Mouse (Mus musculus) heart, embryonic 14.5 days (tissue): ENCODE measurements around the gene Ggn. TPM values are rescaled to one million over a fixed set of nuclear protein-coding genes. Genes with fewer than 3 reads are reported as not detected.

Experiments
- ATAC-seq: fragments of 200-750 bp; cut with Nextera tagmentation; 2 replicates; pipeline ENCODE4 v1.8.0; 2017; ENCODE audit warnings: low read depth, moderate TSS enrichment; ENCODE audit not compliant: insufficient number of reproducible peaks, insufficient read depth, low FRiP score
- H3K27ac ChIP-seq, 2 experiments: fragments of 200-500 bp in 1 of 2; fragments of 300-500 bp in 1 of 2; sonication (generic) in 1 of 2; replicated peaks in 1 of 2; 2 replicates each; pipeline ENCODE4 v1.5.1; 2012 to 2014; ENCODE audit warnings: low read depth in 2 of 2, low read length in 2 of 2, control low read depth in 1 of 2, mild to moderate bottlenecking in 1 of 2, mixed read lengths in 1 of 2; ENCODE audit not compliant: control insufficient read depth in 1 of 2, insufficient read depth in 1 of 2
- H3K27me3 ChIP-seq: fragments of 300-500 bp; sonication (generic); 2 replicates; pipeline ENCODE4 v1.6.1; 2014; ENCODE audit warnings: mild to moderate bottlenecking, low read length, control low read depth; ENCODE audit not compliant: control insufficient read depth, insufficient read depth
- H3K36me3 ChIP-seq: fragments of 300-500 bp; sonication (generic); 2 replicates; pipeline ENCODE4 v1.6.1; 2014; ENCODE audit warnings: mild to moderate bottlenecking, control low read depth, low read length, mixed read lengths; ENCODE audit not compliant: control insufficient read depth, insufficient read depth
- H3K4me1 ChIP-seq, 2 experiments: fragments of 200-500 bp in 1 of 2; fragments of 300-500 bp in 1 of 2; sonication (generic) in 1 of 2; 2 replicates each; pipeline ENCODE4 v1.6.1; 2012 to 2014; ENCODE audit warnings: low read length in 2 of 2, control low read depth in 1 of 2, mixed read lengths in 1 of 2; ENCODE audit not compliant: control insufficient read depth in 2 of 2, insufficient read depth in 2 of 2
- H3K4me2 ChIP-seq: fragments of 300-500 bp; sonication (generic); 2 replicates; pipeline ENCODE4 v1.6.1; 2014; ENCODE audit warnings: mild to moderate bottlenecking, low read length
- H3K4me3 ChIP-seq, 2 experiments: fragments of 200-500 bp in 1 of 2; fragments of 300-500 bp in 1 of 2; sonication (generic) in 1 of 2; 2 replicates each; pipeline ENCODE4 v1.5.1; 2012 to 2014; ENCODE audit warnings: low read length in 2 of 2, mild to moderate bottlenecking in 2 of 2, control low read depth in 1 of 2, low read depth in 1 of 2, moderate library complexity in 1 of 2; ENCODE audit not compliant: control insufficient read depth in 1 of 2, insufficient read depth in 1 of 2
- H3K9ac ChIP-seq: fragments of 300-500 bp; sonication (generic); 2 replicates; pipeline ENCODE4 v1.6.1; 2014; ENCODE audit warnings: mild to moderate bottlenecking, low read length
- H3K9me3 ChIP-seq: fragments of 300-500 bp; sonication (generic); 2 replicates; pipeline ENCODE4 v1.6.1; 2016; ENCODE audit warnings: low read length, control low read depth; ENCODE audit not compliant: control insufficient read depth
- WGBS: fragments of 180-500 bp; shearing (Covaris S2); extraction: QIAGEN DNeasy Blood & Tissue Kit; methylation state at CpG from one replicate; pipeline ENCODE4 v1.1.7; 2014; 5-methylcytosine and 5-hydroxymethylcytosine counted together
- polyA plus RNA-seq: library from polyadenylated mRNA; unstranded; fragments of >200 nt; fragmentation: Nextera tagmentation; extraction: Ambion mirVana; gene quantifications from 2 replicates; pipeline ENCODE4 v1.2.1, GENCODE M21; 2014

Ggn gene
- 0.28 and 0.86 TPM in 2 replicates for polyA plus RNA-seq

DNA sequence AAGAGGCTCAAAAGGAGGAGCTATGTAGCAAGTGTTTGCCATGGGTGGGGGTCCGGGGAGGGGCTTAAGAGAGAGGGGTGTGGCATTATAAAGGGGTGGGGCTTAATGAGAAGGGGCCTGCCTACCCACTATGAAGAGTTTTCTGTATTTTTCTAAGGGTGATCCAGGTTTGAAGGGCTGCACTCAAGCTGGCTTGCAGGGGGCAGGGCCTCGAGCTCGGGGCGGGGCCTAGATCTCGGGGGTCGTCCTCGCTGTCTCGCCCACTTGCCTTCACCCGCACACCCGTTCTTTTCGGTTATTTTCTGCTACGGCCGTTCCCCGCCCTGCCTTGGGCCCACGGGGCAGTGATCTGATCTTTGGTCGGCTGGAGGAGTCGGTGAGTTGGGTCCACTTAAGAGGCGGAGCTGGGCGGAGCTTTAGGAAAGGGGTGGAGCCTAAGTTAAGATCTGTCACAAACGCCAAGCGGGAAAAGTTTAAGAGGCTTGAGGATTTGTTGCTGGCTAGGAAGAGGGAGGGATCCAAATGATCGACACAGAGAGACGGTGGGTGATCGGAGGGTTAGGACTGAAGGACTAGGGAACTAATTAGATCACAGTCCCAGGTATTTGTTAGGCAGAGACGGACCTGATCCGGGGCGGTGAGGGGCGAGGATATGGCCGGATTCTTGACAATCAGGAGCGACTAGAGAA lies at the start of gene Ggn, which contains the start of gene Spred3:
Gene Ggn, plus strand, starts transcription at position 145 of the 689 bp plus-strand sequence.
Gene Spred3, minus strand, starts transcription at position 346 of the 689 bp plus-strand sequence.
- peak within 1 kb of the TSS; percentile 82 for H3K4me2 ChIP-seq
- peak; percentile 20; the same call in 1 of the 2 replicates for ATAC-seq
- no peaks in the 10 kb centered on the region for H3K9me3 ChIP-seq
- peak within 1 kb of the TSS; percentile 52 to 63 for H3K27ac ChIP-seq
- peaks cover 21 to 30% of the 10 kb centered on the region in 2 experiments; a peak in 3 of 4 replicates for H3K4me1 ChIP-seq
- H3K4me3 ChIP-seq = peak within 1 kb of the TSS; percentile 60 to 68
- 1% methylated on average over 30 of the region's 30 CpGs for WGBS
- peaks cover 27% of the 10 kb centered on the region for H3K36me3 ChIP-seq
- peaks cover 46% of the 10 kb centered on the region for H3K27me3 ChIP-seq
- H3K9ac ChIP-seq = peak within 1 kb of the TSS; percentile 71

DNA sequence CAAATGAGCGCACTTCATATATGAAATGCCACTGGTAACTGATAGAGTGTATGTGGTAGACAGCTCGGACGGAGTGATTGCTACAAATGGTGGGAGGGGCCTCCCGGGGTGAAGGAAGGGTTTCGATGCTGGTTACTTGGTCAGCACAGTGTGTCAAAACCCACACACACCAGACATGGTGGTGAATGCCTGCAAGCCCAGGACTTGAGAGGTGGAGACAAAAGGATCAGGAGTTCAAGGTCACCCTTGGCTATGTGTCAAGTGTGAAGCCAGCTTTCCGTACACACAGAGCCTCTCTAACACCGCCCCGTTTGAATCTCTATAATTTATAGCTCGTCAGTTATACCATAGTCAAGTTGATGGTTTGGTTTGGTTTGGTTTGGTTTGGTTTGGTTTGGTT lies 47.2 kb upstream of the Ggn start:
- H3K36me3 ChIP-seq = no peaks in the 10 kb centered on the region
- WGBS = 85% methylated on average over 9 of the region's 9 CpGs
- H3K4me1 ChIP-seq = peaks cover 10 to 12% of the 10 kb centered on the region in 2 experiments
- H3K4me2 ChIP-seq = no peak overlapping the region
- no peaks in the 10 kb centered on the region for H3K9me3 ChIP-seq
- ATAC-seq = no peak
- H3K27ac ChIP-seq = no peak overlapping the region
- no peak overlapping the region for H3K9ac ChIP-seq
- H3K4me3 ChIP-seq = no peak overlapping the region
- H3K27me3 ChIP-seq = peaks cover 8% of the 10 kb centered on the region; the same call in 1 of the 2 replicates

DNA sequence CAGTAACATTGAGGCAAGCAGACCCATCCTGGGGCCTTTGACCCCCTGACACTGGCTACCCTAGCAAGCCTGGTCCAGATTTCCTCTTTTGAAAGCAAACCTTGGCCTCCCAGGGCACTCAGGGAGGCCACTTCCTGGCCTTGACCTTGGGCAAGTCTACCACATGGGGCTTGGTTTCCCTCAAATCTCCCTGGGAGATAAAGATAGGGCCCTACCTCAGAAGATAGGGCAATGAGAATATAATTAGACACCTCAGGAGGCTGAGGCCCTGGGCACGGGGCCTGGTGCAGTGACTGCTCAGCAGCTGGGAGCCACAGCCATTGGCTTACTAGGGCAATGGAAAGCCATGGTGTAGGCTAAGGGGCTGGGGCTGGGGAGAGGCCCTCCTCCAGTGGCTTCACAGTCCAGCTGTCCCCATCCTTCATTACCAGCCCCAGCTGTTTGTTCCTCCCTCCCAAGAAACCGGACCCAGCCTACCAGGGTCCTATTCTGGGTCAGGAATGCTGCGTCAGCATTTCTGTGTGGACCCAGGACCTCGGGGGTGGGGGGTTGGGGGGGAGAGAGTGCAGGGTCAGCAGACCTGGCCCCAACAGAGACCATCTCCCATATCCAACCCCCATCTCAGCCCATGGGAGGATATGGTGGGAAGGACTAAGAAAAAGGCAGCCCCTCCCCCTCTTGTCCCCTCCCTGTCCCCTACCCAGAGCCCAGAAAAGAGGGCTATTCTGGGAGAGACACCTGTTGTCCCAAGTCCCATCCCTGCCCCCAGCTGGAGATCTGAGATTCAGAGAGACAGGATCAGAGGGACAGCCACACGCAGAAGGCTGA lies 46.3 kb upstream of the Ggn start:
- Histone ChIP-seq H3K9ac (no peak overlapping the region), H3K4me1 (peaks cover 10 to 12% of the 10 kb centered on the region in 2 experiments), H3K4me3 (no peak overlapping the region), H3K27ac (no peak overlapping the region), H3K27me3 (0 out of 2 replicates have a peak, but pooled peaks cover 5% of the 10 kb centered on the region), H3K9me3 (no peaks in the 10 kb centered on the region), H3K4me2 (no peak overlapping the region), H3K36me3 (no peaks in the 10 kb centered on the region)
- WGBS = 57% methylated on average over 5 of the region's 5 CpGs
- no peak for ATAC-seq

DNA sequence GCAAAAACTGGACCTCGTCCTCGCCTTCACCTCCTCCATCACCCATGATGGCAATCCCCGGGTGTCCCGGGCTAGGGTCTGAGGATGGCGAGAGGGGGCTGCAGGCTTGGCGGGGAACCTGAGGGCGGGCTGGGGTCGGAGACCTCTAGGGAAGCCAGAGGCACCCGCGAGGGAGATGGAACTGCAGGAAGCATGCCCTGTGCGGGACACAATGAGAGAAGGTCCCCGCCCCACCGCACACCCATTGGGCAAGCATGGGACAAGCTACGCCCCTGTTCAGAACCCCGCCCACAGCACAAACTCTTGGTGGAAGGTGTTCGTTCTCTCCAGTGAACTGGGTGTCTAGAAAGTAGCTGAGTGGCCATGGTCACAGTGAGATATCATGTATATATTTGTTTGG lies 45.0 kb upstream of the Ggn start, which contains the start of gene Ryr1:
Gene Ryr1, minus strand, starts transcription at position 210 of the 400 bp plus-strand sequence.
- Histone ChIP-seq H3K4me1 (peaks cover 10 to 12% of the 10 kb centered on the region in 2 experiments), H3K27me3 (no peaks in the 10 kb centered on the region), H3K9ac (peak within 1 kb of the TSS; percentile 42; the same call in 1 of the 2 replicates), H3K27ac (no peak within 1 kb of the TSS), H3K4me2 (peak within 1 kb of the TSS; percentile 63), H3K9me3 (no peaks in the 10 kb centered on the region), H3K36me3 (no peaks in the 10 kb centered on the region), H3K4me3 (peak within 1 kb of the TSS; percentile 28 to 29)
- 3% methylated on average over 16 of the region's 16 CpGs for WGBS
- peak; percentile 60; the same call in 1 of the 2 replicates for ATAC-seq

DNA sequence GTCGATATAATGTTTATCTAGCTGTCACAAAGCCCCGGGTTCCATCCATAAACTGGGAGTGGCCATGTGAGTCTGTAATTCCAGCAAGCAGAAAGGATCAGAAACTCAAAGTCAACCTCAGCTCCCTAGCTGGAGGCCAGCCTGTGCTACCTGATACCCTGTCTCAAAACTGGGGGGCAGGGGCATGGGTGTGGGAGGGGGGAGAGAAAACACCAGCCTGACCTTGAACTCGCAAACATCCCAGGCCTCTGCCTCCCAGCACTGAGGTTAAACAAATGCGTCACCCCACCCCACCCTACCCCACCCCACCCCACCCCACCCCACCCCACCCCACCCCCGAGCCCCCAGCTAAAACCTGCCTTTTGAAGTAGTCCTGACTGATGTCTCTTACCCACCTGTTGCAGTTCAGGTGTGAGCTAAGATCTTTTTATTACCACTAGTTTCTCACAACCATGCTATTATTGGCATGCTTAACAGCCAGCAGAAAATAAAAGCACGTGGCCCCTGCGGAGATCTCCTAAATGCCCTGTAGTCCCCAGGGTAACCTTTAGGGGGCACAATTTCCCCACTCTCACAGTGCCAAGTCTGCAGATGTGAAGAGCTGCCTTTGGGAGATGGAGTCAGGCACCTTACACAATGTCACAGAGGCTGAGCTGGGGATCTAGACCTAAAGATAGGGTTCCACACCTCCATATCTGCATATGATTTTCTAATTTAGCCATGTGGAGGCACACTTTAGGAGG lies 43.7 kb upstream of the Ggn start:
- 26% methylated on average over 7 of the region's 7 CpGs for WGBS
- no peak for ATAC-seq
- H3K4me1 ChIP-seq = peaks cover 10 to 12% of the 10 kb centered on the region in 2 experiments
- no peak overlapping the region for H3K4me2 ChIP-seq
- no peak overlapping the region for H3K27ac ChIP-seq
- no peaks in the 10 kb centered on the region for H3K27me3 ChIP-seq
- H3K4me3 ChIP-seq = no peak overlapping the region
- H3K9ac ChIP-seq = no peak overlapping the region
- no peaks in the 10 kb centered on the region for H3K36me3 ChIP-seq
- no peaks in the 10 kb centered on the region for H3K9me3 ChIP-seq

DNA sequence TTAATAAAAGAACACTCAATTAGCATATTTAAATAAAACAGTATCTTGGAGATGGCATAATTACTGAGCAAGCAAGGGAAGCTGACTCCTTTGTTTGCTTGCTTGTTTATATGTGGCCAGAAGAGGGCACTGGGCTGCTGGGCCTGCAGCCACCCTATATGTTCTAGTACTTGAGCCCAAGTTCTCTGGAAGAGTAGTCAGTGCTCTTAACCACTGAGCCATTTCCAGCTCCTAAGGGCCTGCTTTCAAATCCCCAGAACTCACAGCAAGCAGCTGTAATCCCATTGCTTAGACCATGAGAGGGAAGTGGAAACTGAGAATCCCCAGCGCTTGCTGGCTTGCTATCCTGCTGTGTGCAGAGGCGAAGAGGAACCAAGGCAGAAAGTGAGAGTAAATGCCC lies 41.3 kb upstream of the Ggn start:
- no peak for ATAC-seq
- H3K4me3 ChIP-seq = no peak overlapping the region
- no peaks in the 10 kb centered on the region for H3K36me3 ChIP-seq
- peaks cover 10% of the 10 kb centered on the region in 2 experiments for H3K4me1 ChIP-seq
- H3K9me3 ChIP-seq = no peaks in the 10 kb centered on the region
- H3K27me3 ChIP-seq = no peaks in the 10 kb centered on the region
- no peak overlapping the region for H3K27ac ChIP-seq
- WGBS = 73% methylated on average over 2 of the region's 2 CpGs
- H3K4me2 ChIP-seq = no peak overlapping the region
- H3K9ac ChIP-seq = no peak overlapping the region

DNA sequence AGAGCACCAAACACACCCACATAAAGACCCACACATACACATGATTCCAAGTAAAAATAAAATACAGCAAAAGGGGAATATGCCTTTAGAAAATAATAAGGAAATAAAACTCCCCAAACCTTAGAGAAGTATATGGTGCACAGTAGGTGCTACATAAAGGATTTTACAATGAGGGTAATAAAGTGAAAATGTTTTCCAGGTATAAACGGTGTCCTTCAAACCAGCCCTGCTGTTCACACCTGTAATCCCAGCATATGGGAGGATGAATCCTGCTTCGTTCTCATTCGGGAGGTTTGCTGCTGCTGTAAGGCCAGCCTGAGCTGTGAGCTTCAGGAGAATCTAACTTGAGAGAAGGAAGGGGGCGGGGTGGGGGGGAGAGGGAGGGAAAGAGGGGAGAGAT lies 35.8 kb upstream of the Ggn start:
- 3% methylated on average over 4 of the region's 4 CpGs for WGBS
- Histone ChIP-seq H3K9me3 (no peaks in the 10 kb centered on the region), H3K4me1 (peaks cover 0 to 3% of the 10 kb centered on the region in 2 experiments; a peak in 1 of 4 replicates), H3K4me2 (peak overlapping the region; percentile 40), H3K27me3 (peaks cover 24% of the 10 kb centered on the region), H3K27ac (no peak overlapping the region), H3K9ac (no peak overlapping the region), H3K36me3 (no peaks in the 10 kb centered on the region), H3K4me3 (no peak overlapping the region)
- no peak for ATAC-seq
